Mouse (Mus musculus) liver, embryonic 14.5 days (tissue): ENCODE data around the gene Focad. TPM values are rescaled to one million over a fixed set of nuclear protein-coding genes. Genes with fewer than 3 reads are reported as not detected.

Experiments
- ATAC-seq: fragments of 200-750 bp; cut with Nextera tagmentation; 2 replicates; pipeline ENCODE4 v1.8.0; 2017; ENCODE audit warnings: moderate number of reproducible peaks, mild to moderate bottlenecking, moderate library complexity; ENCODE audit not compliant: insufficient read depth
- DNase-seq, 3 experiments: peaks; one replicate each; pipeline ENCODE4 v3.0.0-alpha.2; 2012 to 2013; ENCODE audit warnings: low read depth in 3 of 3, low spot score in 3 of 3
- H3K27ac ChIP-seq: fragments of 300-500 bp; sonication (generic); 2 replicates; pipeline ENCODE4 v1.5.1; 2014; ENCODE audit warnings: moderate library complexity, mild to moderate bottlenecking, control low read depth, inconsistent platforms
- H3K27me3 ChIP-seq: fragments of 300-500 bp; sonication (generic); 2 replicates; pipeline ENCODE4 v1.6.1; 2014; ENCODE audit warnings: mild to moderate bottlenecking, low read length, moderate library complexity; ENCODE audit not compliant: control insufficient read depth, insufficient read depth
- H3K36me3 ChIP-seq: fragments of 300-500 bp; sonication (generic); replicated peaks from 2 replicates; pipeline ENCODE4 v1.6.1; 2014; ENCODE audit warnings: low read depth; ENCODE audit not compliant: control insufficient read depth, insufficient read depth
- H3K4me1 ChIP-seq, 2 experiments: fragments of 200-500 bp in 1 of 2; fragments of 300-500 bp in 1 of 2; sonication (generic) in 1 of 2; replicated peaks; 2 replicates each; pipeline ENCODE4 v1.6.1; 2012 to 2014; ENCODE audit warnings: antibody characterized with exemption in 1 of 2, inconsistent platforms in 1 of 2, low read length in 1 of 2; ENCODE audit not compliant: control insufficient read depth in 2 of 2, insufficient read depth in 2 of 2
- H3K4me2 ChIP-seq: fragments of 300-500 bp; sonication (generic); 2 replicates; pipeline ENCODE4 v1.6.1; 2014; ENCODE audit warnings: low read depth, mild to moderate bottlenecking, control low read depth, moderate library complexity
- H3K4me3 ChIP-seq, 2 experiments: fragments of 200-500 bp in 1 of 2; fragments of 300-500 bp in 1 of 2; sonication (generic) in 1 of 2; 2 replicates each; pipeline ENCODE4 v1.5.1; 2012 to 2014; ENCODE audit warnings: low read depth in 2 of 2, low read length in 2 of 2, mild to moderate bottlenecking in 2 of 2, control low read depth in 1 of 2, inconsistent platforms in 1 of 2, moderate library complexity in 1 of 2; ENCODE audit not compliant: insufficient read depth in 1 of 2
- H3K9ac ChIP-seq: fragments of 300-500 bp; sonication (generic); replicated peaks from 2 replicates; pipeline ENCODE4 v1.6.1; 2014; ENCODE audit warnings: mild to moderate bottlenecking, control low read depth, moderate library complexity
- H3K9me3 ChIP-seq: fragments of 300-500 bp; sonication (generic); 2 replicates; pipeline ENCODE4 v1.6.1; 2016; ENCODE audit warnings: low read length, mixed read lengths; ENCODE audit not compliant: control insufficient read depth
- CTCF ChIP-seq: IDR thresholded peaks from 2 replicates; pipeline ENCODE4 v1.5.1; 2016; ENCODE audit warnings: antibody characterized with exemption, low read depth, control low read depth
- EP300 ChIP-seq: IDR thresholded peaks from 2 replicates; pipeline ENCODE4 v1.6.1; 2016; ENCODE audit warnings: antibody characterized with exemption, low read depth
- WGBS: fragments of 180-500 bp; shearing (Covaris S2); extraction: QIAGEN DNeasy Blood & Tissue Kit; methylation state at CpG from one replicate; pipeline ENCODE4 v1.1.7; 2014; ENCODE audit not compliant: insufficient replicate concordance; 5-methylcytosine and 5-hydroxymethylcytosine counted together
- polyA plus RNA-seq, 2 experiments: library from polyadenylated mRNA; depleted of rRNA in 1 of 2; stranded (reverse) in 1 of 2; unstranded in 1 of 2; fragments of >200 nt; fragmentation: Nextera tagmentation in 1 of 2; extraction: Ambion mirVana in 1 of 2; gene quantifications; 2 replicates each; pipeline versions ENCODE4 v1.2.1 to v1.2.3; 2012 to 2014

Gene Focad
- polyA plus RNA-seq, 2 experiments, result 5.2 to 8.9 TPM

- Histone ChIP-seq H3K27ac (no peak overlapping the region), H3K9me3 (no peaks in the 10 kb centered on the region), H3K4me2 (no peak overlapping the region), H3K9ac (no peak overlapping the region), H3K4me1 (no peaks in the 10 kb centered on the region), H3K4me3 (no peak overlapping the region), H3K27me3 (no peaks in the 10 kb centered on the region), H3K36me3 (no peaks in the 10 kb centered on the region; the same call in 1 of the 2 replicates)
- WGBS, result 81% methylated on average over 6 of the region's 6 CpGs
- ATAC-seq (no peak), DNase-seq (no peak)
- TF ChIP-seq CTCF (no peak), EP300 (no peak)
Measured at GRCm38 (mm10) chr4:88175058-88175974, 80.9 kb downstream of the Focad start.

- H3K36me3 ChIP-seq, result no peaks in the 10 kb centered on the region; the same call in 1 of the 2 replicates
- H3K27ac ChIP-seq, result no peak overlapping the region
- TF ChIP-seq EP300 (no peak), CTCF (no peak)
- 67% methylated on average over 2 of the region's 2 CpGs for WGBS
- no peak for ATAC-seq
- H3K9ac ChIP-seq, result no peak overlapping the region
- H3K4me1 ChIP-seq, result no peaks in the 10 kb centered on the region
- H3K27me3 ChIP-seq, result no peaks in the 10 kb centered on the region
- H3K4me2 ChIP-seq, result no peak overlapping the region
- no peaks in the 10 kb centered on the region for H3K9me3 ChIP-seq
- DNase-seq, result no peak
- no peak overlapping the region for H3K4me3 ChIP-seq
Measured at GRCm38 (mm10) chr4:88179296-88179695, 84.9 kb downstream of the Focad start.

GRCm38 (mm10) chr4:88184293-88184692, 89.9 kb downstream of the Focad start:
- no peaks in the 10 kb centered on the region for H3K36me3 ChIP-seq
- H3K27ac ChIP-seq, result no peak overlapping the region
- H3K4me1 ChIP-seq, result no peaks in the 10 kb centered on the region
- no peak for TF ChIP-seq CTCF
- 67% methylated on average over 6 of the region's 6 CpGs for WGBS
- H3K9ac ChIP-seq, result no peak overlapping the region
- no peaks in the 10 kb centered on the region for H3K9me3 ChIP-seq
- H3K27me3 ChIP-seq, result no peaks in the 10 kb centered on the region
- H3K4me3 ChIP-seq, result no peak overlapping the region
- ATAC-seq (no peak), DNase-seq (no peak)
- H3K4me2 ChIP-seq, result no peak overlapping the region

GRCm38 (mm10) chr4:88185872-88186426, 91.5 kb downstream of the Focad start:
- H3K9me3 ChIP-seq, result no peaks in the 10 kb centered on the region
- TF ChIP-seq EP300, result no peak
- no peak for TF ChIP-seq CTCF
- no peaks in the 10 kb centered on the region for H3K4me1 ChIP-seq
- H3K36me3 ChIP-seq, result no peaks in the 10 kb centered on the region
- no peak overlapping the region for H3K4me3 ChIP-seq
- ATAC-seq, result no peak
- H3K4me2 ChIP-seq, result no peak overlapping the region
- 75% methylated on average over 6 of the region's 6 CpGs for WGBS
- no peaks in the 10 kb centered on the region for H3K27me3 ChIP-seq
- no peak for DNase-seq
- no peak overlapping the region for H3K9ac ChIP-seq
- no peak overlapping the region for H3K27ac ChIP-seq

- H3K27me3 ChIP-seq, result no peaks in the 10 kb centered on the region
- no peak overlapping the region for H3K27ac ChIP-seq
- H3K9ac ChIP-seq, result no peak overlapping the region
- H3K4me2 ChIP-seq, result no peak overlapping the region
- DNase-seq (no peak), ATAC-seq (no peak)
- no peaks in the 10 kb centered on the region for H3K36me3 ChIP-seq
- 67% methylated on average over 3 of the region's 3 CpGs for WGBS
- no peaks in the 10 kb centered on the region for H3K4me1 ChIP-seq
- no peak overlapping the region for H3K4me3 ChIP-seq
- no peaks in the 10 kb centered on the region for H3K9me3 ChIP-seq
- no peak for TF ChIP-seq CTCF
- no peak for TF ChIP-seq EP300
Measured at GRCm38 (mm10) chr4:88187649-88188048, 93.2 kb downstream of the Focad start.
